Mouse (Mus musculus) CH12F3 (cell line): Measurements from ENCODE around the gene Rab28.

ENCODE experiments used
- in situ Hi-C: fragments of 300-500 bp; cut with MboI; formaldehyde crosslinking; loops from 2 replicates; pipeline ENCODE4 v1.14.3; 2020; ENCODE audit warnings: low sequenced_read_pairs

Gene Rab28

DNA sequence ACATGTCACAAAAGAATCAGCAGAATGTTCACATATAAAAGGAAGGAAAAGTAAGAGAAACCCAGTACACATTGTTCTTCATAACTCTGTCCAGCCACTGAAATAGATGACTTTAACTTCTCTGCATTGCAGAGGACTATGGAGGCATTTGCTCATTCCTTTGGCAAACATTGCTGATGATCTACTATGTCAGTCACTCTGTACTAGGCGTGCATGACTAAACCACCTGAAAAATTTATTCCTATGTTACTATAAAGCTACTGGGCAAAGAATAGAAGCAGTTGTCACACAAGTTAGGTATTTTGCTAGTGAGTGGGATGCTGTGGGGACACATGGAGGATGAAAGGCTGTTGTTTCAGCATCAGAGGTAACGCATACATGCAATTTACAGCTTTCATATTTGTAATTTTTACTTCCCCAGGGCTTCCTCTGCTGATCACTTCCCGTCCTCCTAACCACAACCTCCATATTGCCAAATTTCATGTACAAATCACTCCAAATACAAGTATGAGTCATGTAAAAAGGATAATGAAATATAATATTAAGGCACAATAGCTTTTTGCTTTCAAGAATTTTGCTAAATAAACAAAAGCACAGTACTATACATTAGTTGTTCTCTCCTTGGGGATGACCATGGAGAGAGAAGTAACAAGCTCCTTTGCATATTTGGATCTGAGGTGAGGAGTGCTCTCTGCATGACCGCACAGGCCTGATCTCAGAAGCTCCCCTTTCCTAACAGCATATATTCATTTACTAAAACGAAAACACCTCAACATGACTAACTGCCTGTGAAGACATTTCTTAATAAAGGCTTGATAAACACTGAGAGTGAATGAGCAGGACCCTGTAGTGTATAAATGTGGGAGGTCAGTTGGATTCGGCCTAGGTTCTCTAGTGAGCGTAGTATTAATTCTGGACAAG is 80.5 kb downstream of the Rab28 start:
- in situ Hi-C loops, result no loop called here

DNA sequence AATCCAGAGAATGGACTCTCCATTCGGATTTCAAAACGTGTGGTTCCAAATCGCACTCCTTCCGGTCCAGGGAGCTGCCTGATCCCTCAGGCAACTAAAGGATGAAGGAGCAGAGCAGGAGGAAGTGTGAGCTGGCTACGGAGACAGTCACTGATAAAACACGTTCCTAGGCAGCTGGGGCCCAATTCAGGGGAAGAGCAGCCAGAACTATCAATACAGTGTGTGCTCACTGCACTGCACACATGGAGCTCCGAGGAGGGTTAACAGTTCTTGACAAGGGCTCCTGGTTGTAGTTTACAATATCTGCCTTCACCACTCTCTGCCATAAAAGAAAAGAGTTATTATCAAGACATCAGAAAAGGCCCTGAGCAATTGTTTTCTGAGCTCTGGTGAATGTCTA is 82.4 kb downstream of the Rab28 start:
- in situ Hi-C loops, result no loop called here

DNA sequence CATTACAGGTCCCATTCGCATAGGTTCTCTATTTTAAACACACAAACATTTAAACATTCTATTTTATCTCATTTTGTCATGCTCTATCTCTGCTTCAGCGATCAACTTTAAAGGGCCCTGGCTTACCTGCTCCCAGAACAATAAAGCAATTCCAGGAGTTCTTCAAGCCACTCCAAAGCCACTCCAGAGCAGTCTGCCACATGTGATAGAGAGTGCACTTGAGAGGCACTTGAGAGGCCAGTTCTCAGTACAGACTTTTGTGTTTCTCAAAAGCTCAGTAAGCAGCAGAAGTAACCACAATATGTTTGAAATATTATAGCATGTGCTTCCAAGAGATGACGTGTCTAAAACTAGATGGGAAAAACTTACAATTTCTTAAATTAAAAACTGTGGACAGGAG is 86.2 kb downstream of the Rab28 start:
- in situ Hi-C loops, result no loop called here

DNA sequence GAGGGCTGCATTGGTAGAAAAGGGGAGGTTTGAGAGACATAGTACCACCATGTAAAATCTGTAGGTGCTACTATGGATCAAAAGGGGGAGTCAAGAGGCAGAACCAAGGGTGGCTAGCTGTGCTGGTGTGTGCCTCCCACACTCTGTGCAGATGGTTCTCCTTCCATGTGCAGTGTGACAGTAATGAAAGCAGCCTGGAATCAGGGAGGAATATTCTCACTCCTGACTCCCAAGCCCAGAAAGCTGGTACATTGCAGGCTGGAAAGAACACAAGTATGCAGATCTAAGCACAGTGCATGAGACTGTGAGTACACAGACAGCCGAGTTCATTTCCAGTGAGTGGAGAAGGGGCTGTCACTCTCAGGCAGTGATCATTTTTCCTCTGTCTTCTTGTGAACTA is 89.0 kb downstream of the Rab28 start:
- in situ Hi-C loops, result no loop called here

DNA sequence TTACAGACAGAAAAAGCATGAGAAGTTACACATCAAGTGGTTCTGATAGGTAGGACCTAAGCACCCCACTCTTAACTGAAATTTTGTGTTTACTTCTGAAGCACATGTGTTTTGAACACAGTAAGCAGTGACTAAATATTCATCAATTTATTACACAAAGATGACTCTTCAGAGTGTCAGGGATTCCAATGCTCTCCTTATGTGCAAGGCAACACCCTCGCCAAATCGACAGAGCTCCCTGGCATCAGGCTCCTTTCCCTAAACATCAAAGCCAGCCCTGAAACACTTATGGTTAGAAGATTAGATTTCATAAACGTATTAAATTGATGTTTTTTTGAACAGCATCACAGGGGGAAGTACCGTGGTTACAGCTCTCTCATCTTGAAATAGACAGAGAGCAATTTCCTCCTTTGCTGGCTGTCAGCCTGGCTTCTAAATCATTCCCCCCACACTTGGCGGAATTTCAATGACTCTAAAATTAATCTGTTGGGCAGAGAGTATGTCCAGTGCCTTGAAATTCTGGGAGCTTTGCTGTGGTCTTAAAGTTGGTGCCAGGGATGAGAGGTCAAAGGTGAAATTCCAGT is 97.4 kb downstream of the Rab28 start:
- in situ Hi-C loops, result no loop called here

DNA sequence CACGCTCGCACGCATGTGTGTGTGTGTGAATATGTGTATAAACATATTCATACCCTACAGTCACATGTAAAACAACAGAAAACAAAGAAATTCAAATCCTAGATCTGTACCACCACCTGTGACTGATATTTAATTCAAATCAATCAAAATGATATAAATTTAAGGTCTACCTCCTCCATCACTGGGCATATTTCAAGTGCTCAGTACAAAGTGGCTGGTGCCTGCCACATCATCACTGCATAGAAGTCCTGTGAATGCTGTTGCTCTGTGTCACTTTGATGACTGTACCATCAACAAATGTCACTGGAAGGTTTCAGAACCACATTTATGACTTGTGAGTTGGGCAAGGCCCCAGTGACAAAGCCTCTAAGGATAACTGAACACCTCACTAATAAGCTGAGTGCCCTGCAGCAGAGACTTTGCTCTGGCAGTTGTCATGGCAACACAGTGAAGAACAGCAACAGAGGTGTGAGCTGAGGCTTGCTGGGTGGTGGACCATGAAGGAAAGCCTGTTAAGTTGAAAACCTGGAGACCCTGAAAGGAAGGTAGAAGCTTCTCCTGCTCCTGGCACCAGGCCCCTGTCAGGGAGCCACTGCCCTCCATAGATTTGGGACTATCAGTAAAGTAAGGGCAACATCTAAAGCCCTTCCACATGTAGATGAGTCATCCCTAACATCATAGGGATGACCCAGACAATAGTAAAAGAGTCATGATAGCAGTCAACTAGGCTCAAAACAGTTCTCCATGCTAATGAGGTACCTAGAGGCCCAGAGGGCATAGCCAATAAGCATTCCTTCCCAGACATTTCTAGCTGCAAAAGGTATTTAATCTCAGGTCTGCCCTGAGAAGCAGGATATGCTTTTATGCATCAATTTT is 111.5 kb downstream of the Rab28 start:
- in situ Hi-C loops, result no loop called here

DNA sequence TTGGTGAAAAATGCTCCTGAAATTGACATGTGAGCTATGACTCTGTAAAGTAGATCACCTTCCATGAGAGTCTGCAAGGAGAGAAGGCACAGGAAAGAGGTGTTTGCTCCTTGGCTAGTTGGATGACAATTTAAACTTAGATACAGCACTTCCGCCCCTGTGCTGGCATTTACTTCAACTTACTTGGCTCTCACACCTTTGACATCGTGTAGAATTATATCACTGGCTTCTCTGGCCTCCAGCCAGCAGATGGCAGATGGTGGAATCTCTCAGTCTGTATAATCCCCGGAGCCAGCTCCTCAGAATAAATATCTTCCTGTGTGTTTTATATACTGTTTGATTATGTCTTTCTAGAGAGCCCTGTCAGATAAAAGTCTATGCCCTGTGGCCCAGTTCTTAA is 112.8 kb downstream of the Rab28 start:
- in situ Hi-C loops, result no loop called here

DNA sequence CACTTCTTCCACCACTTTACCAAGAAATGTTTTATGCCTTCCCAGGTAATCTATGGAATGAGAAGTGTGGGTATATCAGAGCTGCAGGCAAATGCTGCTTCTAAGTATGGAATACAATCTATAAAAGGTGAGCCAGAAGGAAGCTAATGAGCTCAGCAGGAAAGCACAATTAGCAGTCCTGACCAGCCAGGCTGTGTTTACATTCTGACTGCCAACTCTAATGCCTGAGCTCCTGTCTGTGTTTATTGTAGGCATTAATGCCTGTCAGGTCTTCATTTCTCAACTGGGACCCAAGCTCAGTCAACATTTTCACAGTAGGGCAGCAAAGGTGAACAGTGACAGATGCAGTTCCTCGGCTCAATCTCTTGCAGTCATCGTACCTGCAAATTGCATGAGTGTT is 129.9 kb downstream of the Rab28 start:
- in situ Hi-C loops, result no loop called here
